Mouse (Mus musculus) embryonic fibroblast, embryonic 13.5 days (primary cell): ENCODE data around the gene Ndufa3. TPM values are rescaled to one million over a fixed set of nuclear protein-coding genes. Genes with fewer than 3 reads are reported as not detected.
"Not testable (repeated sequence)": the region's sequence is repeated elsewhere in the genome, so short reads cannot be mapped to it uniquely, and the experiment has no call there.

Experiments used
- H3K27ac ChIP-seq: 2 replicates; pipeline ENCODE4 v1.5.1; 2012; ENCODE audit warnings: low read length, control low read depth, inconsistent platforms; ENCODE audit not compliant: insufficient read depth
- H3K4me1 ChIP-seq: 2 replicates; pipeline ENCODE4 v1.6.1; 2011; ENCODE audit warnings: low read length; ENCODE audit not compliant: control insufficient read depth, insufficient read depth
- H3K4me3 ChIP-seq: 2 replicates; pipeline ENCODE4 v1.5.1; 2011; ENCODE audit warnings: mild to moderate bottlenecking, control low read depth, low read length; ENCODE audit not compliant: insufficient read depth
- CTCF ChIP-seq: IDR thresholded peaks from 2 replicates; pipeline ENCODE4 v1.5.1; 2011; ENCODE audit warnings: mild to moderate bottlenecking, control low read depth, low read length, moderate library complexity, borderline replicate concordance; ENCODE audit not compliant: insufficient read depth
- POLR2A ChIP-seq: IDR thresholded peaks from 2 replicates; pipeline ENCODE4 v1.6.1; 2011; ENCODE audit warnings: low read depth, mild to moderate bottlenecking, control low read depth, low read length, moderate library complexity
- polyA plus RNA-seq: library from polyadenylated mRNA; stranded (reverse); fragments of >200 nt; gene quantifications from 2 replicates; pipeline ENCODE4 v1.2.4, GENCODE M21; 2011; ENCODE audit warnings: low read depth; ENCODE audit not compliant: missing spikeins, insufficient read length

Ndufa3 gene
- polyA plus RNA-seq: 386 and 396 TPM in 2 replicates

GRCm38 (mm10) chr7:3617242-3617995, at the start of gene Ndufa3:
Ndufa3 (plus strand) TSS chr7:3617373.
- Histone ChIP-seq H3K4me3 (peak within 1 kb of the TSS; percentile 78), H3K27ac (peak within 1 kb of the TSS; percentile 48), H3K4me1 (no peaks in the 10 kb centered on the region)
- TF ChIP-seq CTCF: no peak
- peak; percentile 78 for TF ChIP-seq POLR2A

GRCm38 (mm10) chr7:3569725-3570124, 47.4 kb upstream of the Ndufa3 start:
- Histone ChIP-seq H3K4me3 (no peak overlapping the region), H3K4me1 (no peaks in the 10 kb centered on the region), H3K27ac (no peak overlapping the region)
- no peak for TF ChIP-seq CTCF
- TF ChIP-seq POLR2A: no peak

GRCm38 (mm10) chr7:3570580-3570979, 46.6 kb upstream of the Ndufa3 start:
- not testable (repeated sequence) for H3K4me1 ChIP-seq, H3K4me3 ChIP-seq, H3K27ac ChIP-seq

- TF ChIP-seq POLR2A (no peak), CTCF (no peak)
- no peak overlapping the region for H3K4me3 ChIP-seq
- no peaks in the 10 kb centered on the region for H3K4me1 ChIP-seq
- no peak overlapping the region for H3K27ac ChIP-seq
Measured at GRCm38 (mm10) chr7:3571847-3572246, 45.3 kb upstream of the Ndufa3 start.

- Histone ChIP-seq H3K4me3 (no peak overlapping the region), H3K27ac (no peak overlapping the region), H3K4me1 (no peaks in the 10 kb centered on the region)
- TF ChIP-seq CTCF (peak; percentile 51; the same call in 1 of the 2 replicates), POLR2A (no peak)
Measured at GRCm38 (mm10) chr7:3574216-3574615, 43.0 kb upstream of the Ndufa3 start.

- no peaks in the 10 kb centered on the region for H3K4me1 ChIP-seq
- H3K4me3 ChIP-seq: no peak overlapping the region
- TF ChIP-seq POLR2A (no peak), CTCF (no peak)
Measured at GRCm38 (mm10) chr7:3576354-3577124, 40.6 kb upstream of the Ndufa3 start.

GRCm38 (mm10) chr7:3578196-3578595, 39.0 kb upstream of the Ndufa3 start:
- TF ChIP-seq POLR2A (no peak), CTCF (no peak)
- H3K27ac ChIP-seq: no peak overlapping the region
- no peaks in the 10 kb centered on the region for H3K4me1 ChIP-seq
- no peak overlapping the region for H3K4me3 ChIP-seq

More at GRCm38 (mm10) chr7:3576354-3577124, 40.6 kb upstream of the Ndufa3 start:
- no peak overlapping the region for H3K27ac ChIP-seq

- no peak overlapping the region for H3K4me3 ChIP-seq
- no peaks in the 10 kb centered on the region for H3K4me1 ChIP-seq
- H3K27ac ChIP-seq: no peak overlapping the region
- no peak for TF ChIP-seq CTCF
- TF ChIP-seq POLR2A: no peak
Measured at GRCm38 (mm10) chr7:3578952-3579546, 38.1 kb upstream of the Ndufa3 start.

GRCm38 (mm10) chr7:3580029-3580428, 37.1 kb upstream of the Ndufa3 start:
- H3K4me1 ChIP-seq: no peaks in the 10 kb centered on the region
- TF ChIP-seq POLR2A: no peak
- no peak for TF ChIP-seq CTCF

DNA sequence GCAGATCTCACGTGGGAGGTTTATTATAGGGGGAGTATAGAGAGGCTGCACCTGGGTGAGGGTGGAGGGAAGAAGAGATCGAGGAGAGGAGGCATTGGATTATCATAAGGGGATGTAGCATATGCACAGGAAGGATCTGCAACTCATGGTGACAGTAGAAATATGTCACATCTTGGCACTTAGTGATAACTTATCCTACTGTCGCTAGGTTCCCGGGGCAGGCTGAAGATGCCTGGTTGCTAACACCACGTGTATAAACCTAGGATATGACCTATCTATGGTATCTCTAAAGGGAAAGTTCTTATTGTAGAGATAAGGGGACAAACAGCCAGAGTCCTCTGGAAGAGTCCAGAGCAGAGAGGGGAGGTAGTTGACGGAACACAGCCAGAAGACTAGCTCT, 31.4 kb upstream of the Ndufa3 start:
- no peak overlapping the region for H3K27ac ChIP-seq
- TF ChIP-seq POLR2A (no peak), CTCF (no peak)
- H3K4me3 ChIP-seq: no peak overlapping the region
- H3K4me1 ChIP-seq: no peaks in the 10 kb centered on the region

More at GRCm38 (mm10) chr7:3580029-3580428, 37.1 kb upstream of the Ndufa3 start:
- Histone ChIP-seq H3K27ac (no peak overlapping the region), H3K4me3 (no peak overlapping the region)
